Mouse (Mus musculus): ENCODE data around the gene Slc9a7. TPM values are rescaled to one million over a fixed set of nuclear protein-coding genes. Genes with fewer than 3 reads are reported as not detected.

Gene Slc9a7
- total and polyA plus RNA-seq, 2 experiments from 2014 or later, result 13.5 to 94.6 TPM

GRCm38 (mm10) chrX:20292040-20292417, 422 bp upstream of the Slc9a7 start:
- WGBS, result 27% methylated on average over 11 of the region's 11 CpGs
- Histone ChIP-seq H3K27ac (ENCODE audit: low read depth, low read length) (no peak overlapping the region), H3K9me3 (ENCODE audit: low read length) (no peaks in the 10 kb centered on the region), H3K9ac (replicated peaks; ENCODE audit: low read length, poor library complexity, severe bottlenecking) (peak overlapping the region; percentile 63; the same call in 1 of the 2 replicates), H3K4me3 (ENCODE audit: low read depth, low read length) (peak overlapping the region; percentile 60), H3K27me3 (ENCODE audit: insufficient read depth, low read length) (no peaks in the 10 kb centered on the region), H3K4me2 (ENCODE audit: low read depth, low read length, poor library complexity, severe bottlenecking) (peak overlapping the region; percentile 53), H3K36me3 (ENCODE audit: insufficient read depth, low read length) (no peaks in the 10 kb centered on the region), H3K4me1 (ENCODE audit: insufficient read depth, low read length) (no peaks in the 10 kb centered on the region)
- TF ChIP-seq CTCF (IDR thresholded peaks at IDR 0.05), result no peak
- DNase-seq (ENCODE audit: low spot score) (no peak), ATAC-seq (ENCODE audit: low FRiP score) (peak; percentile 32; the same call in 1 of the 2 replicates)

GRCm38 (mm10) chrX:20290715-20291114, 892 bp downstream of the Slc9a7 start:
- Histone ChIP-seq H3K4me1 (ENCODE audit: insufficient read depth, low read length) (no peaks in the 10 kb centered on the region), H3K4me2 (ENCODE audit: low read depth, low read length, poor library complexity, severe bottlenecking) (peak overlapping the region; percentile 53), H3K9me3 (ENCODE audit: low read length) (no peaks in the 10 kb centered on the region), H3K4me3 (ENCODE audit: low read depth, low read length) (peak overlapping the region; percentile 60), H3K27ac (ENCODE audit: low read depth, low read length) (peak overlapping the region; percentile 70; the same call in 1 of the 2 replicates), H3K27me3 (ENCODE audit: insufficient read depth, low read length) (no peaks in the 10 kb centered on the region), H3K9ac (replicated peaks; ENCODE audit: low read length, poor library complexity, severe bottlenecking) (peak overlapping the region; percentile 63), H3K36me3 (ENCODE audit: insufficient read depth, low read length) (no peaks in the 10 kb centered on the region)
- TF ChIP-seq CTCF (IDR thresholded peaks at IDR 0.05), result no peak
- DNase-seq (ENCODE audit: low spot score) (peak; percentile 2), ATAC-seq (ENCODE audit: low FRiP score) (0 out of 2 replicates have a peak, but pooled peaks have one; percentile 17)
- WGBS, result 19% methylated on average over 5 of the region's 5 CpGs

GRCm38 (mm10) chrX:20288674-20289073, 2.9 kb downstream of the Slc9a7 start:
- Histone ChIP-seq H3K4me3 (ENCODE audit: low read depth, low read length) (peak overlapping the region; percentile 60), H3K36me3 (ENCODE audit: insufficient read depth, low read length) (no peaks in the 10 kb centered on the region), H3K27me3 (ENCODE audit: insufficient read depth, low read length) (no peaks in the 10 kb centered on the region), H3K4me1 (ENCODE audit: insufficient read depth, low read length) (no peaks in the 10 kb centered on the region), H3K9ac (replicated peaks; ENCODE audit: low read length, poor library complexity, severe bottlenecking) (no peak overlapping the region), H3K4me2 (ENCODE audit: low read depth, low read length, poor library complexity, severe bottlenecking) (peak overlapping the region; percentile 53), H3K27ac (ENCODE audit: low read depth, low read length) (no peak overlapping the region), H3K9me3 (ENCODE audit: low read length) (no peaks in the 10 kb centered on the region)
- ATAC-seq (ENCODE audit: low FRiP score) (no peak), DNase-seq (ENCODE audit: low spot score) (peak; percentile 3)
- WGBS, result 71% methylated on average over 3 of the region's 3 CpGs
- no peak for TF ChIP-seq CTCF (IDR thresholded peaks at IDR 0.05)

- Histone ChIP-seq H3K4me1 (ENCODE audit: insufficient read depth, low read length) (no peaks in the 10 kb centered on the region), H3K36me3 (ENCODE audit: insufficient read depth, low read length) (no peaks in the 10 kb centered on the region), H3K27me3 (ENCODE audit: insufficient read depth, low read length) (no peaks in the 10 kb centered on the region), H3K4me3 (ENCODE audit: low read depth, low read length) (no peak overlapping the region), H3K4me2 (ENCODE audit: low read depth, low read length, poor library complexity, severe bottlenecking) (no peak overlapping the region), H3K9me3 (ENCODE audit: low read length) (no peaks in the 10 kb centered on the region), H3K9ac (replicated peaks; ENCODE audit: low read length, poor library complexity, severe bottlenecking) (no peak overlapping the region), H3K27ac (ENCODE audit: low read depth, low read length) (no peak overlapping the region)
- DNase-seq (ENCODE audit: low spot score), result no peak
- TF ChIP-seq CTCF (IDR thresholded peaks at IDR 0.05), result no peak
- 79% methylated on average over 2 of the region's 2 CpGs for WGBS
- ATAC-seq (ENCODE audit: low FRiP score), result no peak
These were observed 5.4 kb downstream of the Slc9a7 start for GRCm38 (mm10) chrX:20286254-20286653.

- no peak overlapping the region for H3K4me3 ChIP-seq (ENCODE audit: low read depth, low read length)
- 90% methylated on average over 6 of the region's 6 CpGs for WGBS
- no peak overlapping the region for H3K9ac ChIP-seq (replicated peaks; ENCODE audit: low read length, poor library complexity, severe bottlenecking)
- H3K27ac ChIP-seq (ENCODE audit: low read depth, low read length), result no peak overlapping the region
- no peak overlapping the region for H3K4me2 ChIP-seq (ENCODE audit: low read depth, low read length, poor library complexity, severe bottlenecking)
- no peaks in the 10 kb centered on the region for H3K4me1 ChIP-seq (ENCODE audit: insufficient read depth, low read length)
- no peaks in the 10 kb centered on the region for H3K9me3 ChIP-seq (ENCODE audit: low read length)
- TF ChIP-seq CTCF (IDR thresholded peaks at IDR 0.05), result no peak
- no peak for DNase-seq (ENCODE audit: low spot score)
- ATAC-seq (ENCODE audit: low FRiP score), result no peak
- H3K36me3 ChIP-seq (ENCODE audit: insufficient read depth, low read length), result no peaks in the 10 kb centered on the region
- no peaks in the 10 kb centered on the region for H3K27me3 ChIP-seq (ENCODE audit: insufficient read depth, low read length)
These were observed 12.2 kb downstream of the Slc9a7 start for GRCm38 (mm10) chrX:20279424-20279823.

- H3K9ac ChIP-seq (replicated peaks; ENCODE audit: low read length, poor library complexity, severe bottlenecking), result no peak overlapping the region
- no peaks in the 10 kb centered on the region for H3K4me1 ChIP-seq (ENCODE audit: insufficient read depth, low read length)
- no peak for TF ChIP-seq CTCF (IDR thresholded peaks at IDR 0.05)
- H3K4me2 ChIP-seq (ENCODE audit: low read depth, low read length, poor library complexity, severe bottlenecking), result no peak overlapping the region
- no peak overlapping the region for H3K4me3 ChIP-seq (ENCODE audit: low read depth, low read length)
- ATAC-seq (ENCODE audit: low FRiP score) (no peak), DNase-seq (ENCODE audit: low spot score) (no peak)
- H3K27ac ChIP-seq (ENCODE audit: low read depth, low read length), result no peak overlapping the region
- H3K9me3 ChIP-seq (ENCODE audit: low read length), result no peaks in the 10 kb centered on the region; the same call in 1 of the 2 replicates
- no peaks in the 10 kb centered on the region for H3K27me3 ChIP-seq (ENCODE audit: insufficient read depth, low read length)
- H3K36me3 ChIP-seq (ENCODE audit: insufficient read depth, low read length), result no peaks in the 10 kb centered on the region
These were observed 17.8 kb downstream of the Slc9a7 start for GRCm38 (mm10) chrX:20273854-20274253.
